8 mouse cellular contexts compared by ENCODE assay signal in the genomic region with DNA sequence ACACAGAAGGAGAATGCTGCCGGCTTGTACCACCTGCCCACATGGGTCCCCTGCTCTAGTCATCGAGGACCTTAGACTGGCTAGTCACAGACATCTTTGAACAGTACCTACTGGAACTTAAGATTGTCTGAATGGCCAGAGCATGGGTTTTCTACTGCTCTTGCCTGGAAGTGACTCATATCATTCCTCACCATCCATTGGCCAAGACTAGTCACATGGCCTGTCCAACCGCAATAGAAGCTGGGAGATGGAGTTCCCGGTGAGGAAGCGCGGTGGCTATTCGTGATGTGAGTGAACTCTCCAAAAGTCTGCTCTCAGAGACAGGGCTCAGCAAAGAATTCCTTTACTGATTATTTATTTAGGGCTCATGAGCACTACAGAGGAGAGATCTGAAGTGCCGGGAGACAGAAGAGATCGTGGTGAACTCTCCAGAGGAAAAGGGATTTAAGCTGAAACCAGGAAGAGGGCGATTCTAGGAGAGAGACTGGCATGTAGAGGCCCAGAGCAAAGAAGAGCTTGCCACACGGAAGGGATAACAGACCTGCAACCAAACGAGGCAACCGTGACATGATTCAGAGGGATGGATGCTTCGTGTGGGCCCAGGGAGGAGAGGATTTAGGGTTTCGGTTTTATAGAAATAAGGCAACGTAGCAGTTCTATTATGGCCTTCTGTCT. TPM values are rescaled to one million over a fixed set of nuclear protein-coding genes. Genes with fewer than 3 reads are reported as not detected.
A peak's percentile ranks its signal among the peaks of the same experiment; 100 is the strongest.
DNase-seq lines count a peak whose midpoint lies in the region; ATAC-seq and TF ChIP-seq lines count a peak whose summit lies in the region.

No protein-coding gene starts in this region.

- H3K9ac ChIP-seq in forebrain, embryonic 13.5 days = peak overlapping the region; percentile 66
- H3K9ac ChIP-seq in liver, embryonic 15.5 days = peak overlapping the region; percentile 49
- peak overlapping the region; percentile 55 for H3K9ac ChIP-seq in neural tube, embryonic 11.5 days (ENCODE audit: low read length)

- peak overlapping the region; percentile 70 for H3K4me2 ChIP-seq in forebrain, embryonic 13.5 days
- peak overlapping the region; percentile 72 for H3K4me2 ChIP-seq in liver, embryonic 15.5 days
- H3K4me2 ChIP-seq in neural tube, embryonic 11.5 days (ENCODE audit: low read depth) = peak overlapping the region; percentile 55

- TF ChIP-seq CTCF in G1E (IDR thresholded peaks at IDR 0.05; ENCODE audit: low read depth, low read length) = no peak

- H3K36me3 ChIP-seq in G1E (replicated peaks) = no peaks in the 10 kb centered on the region
- no peaks in the 10 kb centered on the region for H3K36me3 ChIP-seq in forebrain, embryonic 13.5 days (ENCODE audit: poor library complexity, severe bottlenecking)
- H3K36me3 ChIP-seq in liver, embryonic 15.5 days (replicated peaks) = no peaks in the 10 kb centered on the region
- no peaks in the 10 kb centered on the region for H3K36me3 ChIP-seq in neural tube, embryonic 11.5 days (ENCODE audit: control insufficient read depth, insufficient read depth, low read length)

- peak; percentile 71 for DNase-seq in G1E (ENCODE audit: low spot score)
- DNase-seq in heart, postnatal 10 days = peak; percentile 86 to 87
- peak; percentile 77 to 86 for DNase-seq in kidney, postnatal 4 days
- peak; percentile 78 for DNase-seq in neural tube, embryonic 11.5 days (ENCODE audit: low spot score)
- DNase-seq in telencephalon, adult 2 months (ENCODE audit: low read depth, low spot score) = peak; percentile 96

- H3K4me1 ChIP-seq in G1E (ENCODE audit: insufficient read depth, low read depth, low read length) = peaks cover 13% of the 10 kb centered on the region
- peaks cover 17% of the 10 kb centered on the region for H3K4me1 ChIP-seq in forebrain, embryonic 13.5 days
- H3K4me1 ChIP-seq in liver, embryonic 15.5 days (replicated peaks) = peaks cover 57% of the 10 kb centered on the region
- H3K4me1 ChIP-seq in neural tube, embryonic 11.5 days (ENCODE audit: control insufficient read depth, insufficient read depth, low read length) = 0 out of 2 replicates have a peak, but pooled peaks cover 4% of the 10 kb centered on the region

- peak overlapping the region; percentile 68 for H3K4me3 ChIP-seq in G1E (ENCODE audit: low read depth, low read length)
- peak overlapping the region; percentile 48 for H3K4me3 ChIP-seq in forebrain, embryonic 13.5 days
- peak overlapping the region; percentile 58 for H3K4me3 ChIP-seq in liver, embryonic 15.5 days (replicated peaks)
- H3K4me3 ChIP-seq in neural tube, embryonic 11.5 days (ENCODE audit: low read depth, low read length) = peak overlapping the region; percentile 44

- ATAC-seq in G1E (ENCODE audit: extremely low read depth, insufficient number of reproducible peaks, low FRiP score, poor library complexity, severe bottlenecking) = peak; percentile 93
- peak; percentile 88 for ATAC-seq in cerebellum, adult (ENCODE audit: insufficient number of reproducible peaks, low FRiP score, low TSS enrichment)
- peak; percentile 96 for ATAC-seq in forebrain, embryonic 13.5 days
- peak; percentile 75 for ATAC-seq in liver, embryonic 15.5 days (ENCODE audit: insufficient read depth)
- ATAC-seq in neural tube, embryonic 11.5 days (ENCODE audit: insufficient read depth, low FRiP score, low TSS enrichment) = peak; percentile 85

- intact Hi-C loops in heart, postnatal 10 days (cut with DNase I) = no loop called here

- peaks cover 5% of the 10 kb centered on the region; the same call in 1 of the 2 replicates for H3K27me3 ChIP-seq in G1E (ENCODE audit: insufficient read depth, low read length)
- H3K27me3 ChIP-seq in forebrain, embryonic 13.5 days = no peaks in the 10 kb centered on the region
- peaks cover 3% of the 10 kb centered on the region; the same call in 1 of the 2 replicates for H3K27me3 ChIP-seq in liver, embryonic 15.5 days
- no peaks in the 10 kb centered on the region for H3K27me3 ChIP-seq in neural tube, embryonic 11.5 days (ENCODE audit: control insufficient read depth, insufficient read depth, low read length)

- H3K27ac ChIP-seq in forebrain, embryonic 13.5 days = no peak overlapping the region
- H3K27ac ChIP-seq in liver, embryonic 15.5 days (replicated peaks) = no peak overlapping the region; the same call in 1 of the 2 replicates
- H3K27ac ChIP-seq in neural tube, embryonic 11.5 days (ENCODE audit: low read depth, low read length) = no peak overlapping the region

- WGBS in forebrain, embryonic 13.5 days = 13% methylated on average over 16 of the region's 16 CpGs
- 12% methylated on average over 16 of the region's 16 CpGs for WGBS in liver, embryonic 15.5 days (ENCODE audit: insufficient replicate concordance)
- 18% methylated on average over 16 of the region's 16 CpGs for WGBS in neural tube, embryonic 11.5 days

- H3K9me3 ChIP-seq in G1E (replicated peaks) = no peaks in the 10 kb centered on the region
- no peaks in the 10 kb centered on the region for H3K9me3 ChIP-seq in forebrain, embryonic 13.5 days (replicated peaks)
- H3K9me3 ChIP-seq in liver, embryonic 15.5 days (replicated peaks) = no peaks in the 10 kb centered on the region
- no peaks in the 10 kb centered on the region for H3K9me3 ChIP-seq in neural tube, embryonic 11.5 days (ENCODE audit: control insufficient read depth, low read length)

RNA-seq across cellular contexts. Expression of gene Zfp362, which starts 5.7 kb away (rescaled TPM):
- 26.6 and 39.5 TPM in 2 replicates for total RNA-seq in G1E (2014; fragmentation: Nextera tagmentation)
- 1.6 and 2.2 TPM in 2 replicates for total RNA-seq in G1E (2017)
- 70.0 and 73.8 TPM in 2 replicates for polyA plus RNA-seq in G1E (2012)
- 42.3 and 46.9 TPM in 2 replicates for polyA plus RNA-seq in forebrain, embryonic 13.5 days (2015; fragmentation: Nextera tagmentation; extraction: Ambion mirVana)
- total RNA-seq in heart, postnatal 10 days (2021) = 10 to 100 TPM; 26.9 to 28.1 TPM
- 6.5 and 6.8 TPM in 2 replicates for polyA plus RNA-seq in liver, embryonic 15.5 days (2015; fragmentation: Nextera tagmentation; extraction: Ambion mirVana)
- 46.6 and 50.1 TPM in 2 replicates for polyA plus RNA-seq in neural tube, embryonic 11.5 days (2014; fragmentation: Nextera tagmentation; extraction: Ambion mirVana)

RNA-seq across cellular contexts. Expression of gene A3galt2, which starts 56.4 kb away (rescaled TPM):
- not detected in 2 replicates for total RNA-seq in G1E (2014; fragmentation: Nextera tagmentation)
- total RNA-seq in G1E (2017) = 0.12 and 0.16 TPM in 2 replicates
- not detected in 2 replicates for polyA plus RNA-seq in G1E (2012)
- 0.67 and 0.88 TPM in 2 replicates for polyA plus RNA-seq in forebrain, embryonic 13.5 days (2015; fragmentation: Nextera tagmentation; extraction: Ambion mirVana)
- under 1 TPM; 0.12 to 0.29 TPM for total RNA-seq in heart, postnatal 10 days (2021)
- not detected in 2 replicates for polyA plus RNA-seq in liver, embryonic 15.5 days (2015; fragmentation: Nextera tagmentation; extraction: Ambion mirVana)
- 0.33 and 0.45 TPM in 2 replicates for polyA plus RNA-seq in neural tube, embryonic 11.5 days (2014; fragmentation: Nextera tagmentation; extraction: Ambion mirVana)
